ENCODE assay signal across 13 mouse cellular contexts in the genomic region with DNA sequence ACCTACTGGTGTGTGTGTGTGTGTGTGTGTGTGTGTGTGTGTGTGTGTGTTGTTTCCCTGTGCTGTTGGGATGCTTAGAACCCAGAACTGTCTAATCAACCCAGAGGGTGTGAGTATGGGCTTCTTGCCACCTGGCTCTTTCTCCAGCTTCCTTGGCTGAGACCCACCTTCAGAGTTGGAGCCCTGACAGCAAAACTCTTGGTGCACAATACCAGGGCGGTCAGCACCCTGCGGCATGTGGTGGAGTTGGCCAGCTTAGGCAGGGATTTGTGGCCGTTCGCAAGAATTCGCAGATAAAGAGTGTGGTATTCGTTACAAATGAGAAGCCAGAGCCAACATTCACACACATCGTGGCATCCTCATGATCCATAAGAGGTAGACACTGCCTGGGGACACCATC.
DNase-seq lines count a peak whose midpoint lies in the region; ATAC-seq and TF ChIP-seq lines count a peak whose summit lies in the region.
"Had no signal": no experiment of that assay in that cellular context is flagged by ENCODE, and none has a peak within 500 bp of the region (broad histone marks: within the 10 kb centered on the region; RNA-seq: fewer than 3 reads in every experiment).

No protein-coding gene starts in this region.

- H3K4me3 ChIP-seq in hindbrain, postnatal 0 days (ENCODE audit: low read length) = no peak overlapping the region
- H3K4me3 ChIP-seq in hindbrain, embryonic 13.5 days = no peak overlapping the region
- H3K4me3 ChIP-seq in embryonic fibroblast, embryonic 13.5 days (ENCODE audit: insufficient read depth, low read length) = no peak overlapping the region
- H3K4me3 ChIP-seq: heart, embryonic 13.5 days; liver, embryonic 13.5 days; midbrain, embryonic 12.5 days; neural tube, embryonic 13.5 days had no signal

- peak; percentile 38 for DNase-seq in hindbrain, postnatal 0 days (ENCODE audit: low spot score)
- peak; percentile 91 for DNase-seq in Muller cell, postnatal 12 days (ENCODE audit: inconsistent ontology term)
- DNase-seq in brain, embryonic 14.5 days (ENCODE audit: low read depth) = peak; percentile 73
- no peak for DNase-seq in kidney, adult 11 months
- DNase-seq in thymus, postnatal 0 days (ENCODE audit: low spot score) = no peak
- no peak for DNase-seq in kidney, postnatal 4 days
- DNase-seq: kidney, postnatal 36 days; liver, embryonic 13.5 days had no signal

- TF ChIP-seq CTCF in hindbrain, postnatal 0 days (IDR thresholded peaks at IDR 0.05; ENCODE audit: low read depth) = no peak
- TF ChIP-seq CTCF in brain, embryonic 14.5 days (IDR thresholded peaks at IDR 0.05; ENCODE audit: borderline replicate concordance, extremely low read depth, insufficient read depth, insufficient read length) = no peak
- TF ChIP-seq CTCF in embryonic fibroblast, embryonic 13.5 days (IDR thresholded peaks at IDR 0.05; ENCODE audit: borderline replicate concordance, insufficient read depth, low read length) = no peak

- WGBS in hindbrain, postnatal 0 days = 50% methylated on average over 7 of the region's 7 CpGs
- WGBS in hindbrain, embryonic 13.5 days = 89% methylated on average over 7 of the region's 7 CpGs

- H3K9me3 ChIP-seq in hindbrain, postnatal 0 days (ENCODE audit: low read length) = no peaks in the 10 kb centered on the region
- H3K9me3 ChIP-seq in hindbrain, embryonic 13.5 days = no peaks in the 10 kb centered on the region
- H3K9me3 ChIP-seq: heart, embryonic 13.5 days; liver, embryonic 13.5 days; midbrain, embryonic 12.5 days; neural tube, embryonic 13.5 days had no signal

- H3K27me3 ChIP-seq in hindbrain, postnatal 0 days (ENCODE audit: insufficient read depth, low read length) = no peaks in the 10 kb centered on the region
- H3K27me3 ChIP-seq in hindbrain, embryonic 13.5 days = 0 out of 2 replicates have a peak, but pooled peaks cover 3% of the 10 kb centered on the region
- H3K27me3 ChIP-seq: heart, embryonic 13.5 days; liver, embryonic 13.5 days had no signal

- H3K4me1 ChIP-seq in hindbrain, postnatal 0 days (ENCODE audit: insufficient read depth, low read length) = no peaks in the 10 kb centered on the region
- peaks cover 14% of the 10 kb centered on the region; the same call in 1 of the 2 replicates for H3K4me1 ChIP-seq in hindbrain, embryonic 13.5 days (replicated peaks)
- H3K4me1 ChIP-seq in embryonic fibroblast, embryonic 13.5 days (ENCODE audit: control insufficient read depth, insufficient read depth, low read length) = peaks cover 13% of the 10 kb centered on the region; the same call in 1 of the 2 replicates
- H3K4me1 ChIP-seq: liver, embryonic 13.5 days; midbrain, embryonic 12.5 days had no signal

- no peak overlapping the region for H3K27ac ChIP-seq in hindbrain, postnatal 0 days
- H3K27ac ChIP-seq in hindbrain, embryonic 13.5 days = no peak overlapping the region
- peak overlapping the region; percentile 38; the same call in 1 of the 2 replicates for H3K27ac ChIP-seq in embryonic fibroblast, embryonic 13.5 days (ENCODE audit: insufficient read depth, low read length)
- H3K27ac ChIP-seq: heart, embryonic 13.5 days; liver, embryonic 13.5 days; midbrain, embryonic 12.5 days; neural tube, embryonic 13.5 days had no signal

- no peak overlapping the region for H3K4me2 ChIP-seq in hindbrain, postnatal 0 days (ENCODE audit: low read depth, low read length)
- H3K4me2 ChIP-seq in hindbrain, embryonic 13.5 days = no peak overlapping the region
- H3K4me2 ChIP-seq: heart, embryonic 13.5 days; liver, embryonic 13.5 days; midbrain, embryonic 12.5 days; neural tube, embryonic 13.5 days had no signal

- no peak for ATAC-seq in hindbrain, postnatal 0 days
- ATAC-seq in hindbrain, embryonic 13.5 days (ENCODE audit: low FRiP score) = no peak

- TF ChIP-seq POLR2A in brain, embryonic 14.5 days (IDR thresholded peaks at IDR 0.05; ENCODE audit: borderline replicate concordance, extremely low read depth, insufficient read depth, insufficient read length, poor library complexity, severe bottlenecking) = no peak
- no peak for TF ChIP-seq POLR2A in embryonic fibroblast, embryonic 13.5 days (IDR thresholded peaks at IDR 0.05; ENCODE audit: low read depth, low read length)

- no peaks in the 10 kb centered on the region for H3K36me3 ChIP-seq in hindbrain, postnatal 0 days (ENCODE audit: insufficient read depth, low read length)
- no peaks in the 10 kb centered on the region for H3K36me3 ChIP-seq in hindbrain, embryonic 13.5 days
- H3K36me3 ChIP-seq: heart, embryonic 13.5 days; liver, embryonic 13.5 days; midbrain, embryonic 12.5 days; neural tube, embryonic 13.5 days had no signal

- no peak overlapping the region for H3K9ac ChIP-seq in hindbrain, postnatal 0 days (replicated peaks; ENCODE audit: low read length)
- no peak overlapping the region for H3K9ac ChIP-seq in hindbrain, embryonic 13.5 days
- H3K9ac ChIP-seq: heart, embryonic 13.5 days; liver, embryonic 13.5 days; midbrain, embryonic 12.5 days; neural tube, embryonic 13.5 days had no signal

Comparison
In these comparisons a context has a peak if more than half of its experiments do, and no peak if none do; other contexts are left out.
1. DNase-seq: peak in hindbrain, postnatal 0 days (single experiment), Muller cell, postnatal 12 days (single experiment) and brain, embryonic 14.5 days (single experiment); none in kidney, adult 11 months (single experiment), thymus, postnatal 0 days (single experiment) and kidney, postnatal 4 days (0 of 2).